Mouse (Mus musculus) megakaryocyte, embryonic 14.5 days (primary cell): ENCODE data around the gene Col12a1.
"Not testable (repeated sequence)": the region's sequence is repeated elsewhere in the genome, so short reads cannot be mapped to it uniquely, and the experiment has no call there.

Experiments
- FLI1 ChIP-seq: IDR thresholded peaks from 2 replicates; pipeline ENCODE4 v1.6.1; 2012; ENCODE audit warnings: low read length, inconsistent platforms, mixed read lengths
- GATA1 ChIP-seq: IDR thresholded peaks from 3 replicates; pipeline ENCODE4 v1.6.1; 2012; ENCODE audit warnings: mixed read lengths, low read length, inconsistent platforms, borderline replicate concordance

DNA sequence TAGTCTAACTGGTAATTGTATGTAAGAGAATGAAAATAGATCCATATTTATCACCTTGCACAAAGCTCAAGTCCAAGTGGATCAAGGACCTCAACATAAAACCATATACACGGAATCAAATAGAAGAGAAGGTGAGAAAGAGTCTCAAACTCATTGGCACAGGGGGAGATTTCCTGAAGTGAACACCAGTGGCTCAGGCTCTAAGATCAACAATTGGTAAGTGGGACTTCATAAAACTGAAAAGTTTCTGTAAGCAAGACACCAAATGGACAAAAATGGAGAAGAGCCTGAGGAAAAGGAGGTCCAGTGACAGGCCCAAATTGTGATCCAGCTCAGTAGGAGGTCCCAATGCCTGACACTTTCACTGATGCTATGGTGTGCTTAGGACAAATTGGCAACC is 49.8 kb downstream of the Col12a1 start:
- not testable (repeated sequence) for TF ChIP-seq GATA1, FLI1
